Mouse (Mus musculus): ENCODE results near the gene Tnfrsf8.

DNA sequence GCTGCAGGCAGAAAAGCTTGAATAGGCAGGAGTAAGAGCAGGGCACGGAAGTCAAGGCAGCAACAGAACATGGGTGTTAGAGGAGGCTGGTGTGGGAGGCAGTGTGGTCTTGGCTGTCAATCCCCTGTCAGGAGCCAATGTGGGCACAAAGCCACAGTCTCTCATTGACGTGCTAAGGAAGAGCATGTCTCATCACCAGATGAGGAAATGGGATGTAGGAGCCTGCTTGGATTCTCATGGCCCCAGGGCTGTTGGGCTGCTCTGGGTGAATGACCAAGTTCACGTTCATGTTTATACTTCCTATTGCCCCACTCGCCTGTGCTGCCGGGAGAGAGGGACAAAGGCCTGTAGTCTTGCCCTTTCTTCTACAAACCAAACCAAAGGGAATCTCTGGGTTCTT is 97.1 kb downstream of the Tnfrsf8 start:
- TF ChIP-seq CTCF (IDR thresholded peaks at IDR 0.05; ENCODE audit: control insufficient read depth, insufficient read depth, insufficient replicate concordance, low read depth, low read length) = no peak
- no peak for TF ChIP-seq POLR2A (IDR thresholded peaks at IDR 0.05; ENCODE audit: control insufficient read depth, low read depth, low read length)
